Mouse (Mus musculus): Measurements from ENCODE around the gene Pars2. TPM values are rescaled to one million over a fixed set of nuclear protein-coding genes. Genes with fewer than 3 reads are reported as not detected.

The Pars2 gene
- total RNA-seq, 2 experiments from 2014 or later, result 0.84 to 1.7 TPM

DNA sequence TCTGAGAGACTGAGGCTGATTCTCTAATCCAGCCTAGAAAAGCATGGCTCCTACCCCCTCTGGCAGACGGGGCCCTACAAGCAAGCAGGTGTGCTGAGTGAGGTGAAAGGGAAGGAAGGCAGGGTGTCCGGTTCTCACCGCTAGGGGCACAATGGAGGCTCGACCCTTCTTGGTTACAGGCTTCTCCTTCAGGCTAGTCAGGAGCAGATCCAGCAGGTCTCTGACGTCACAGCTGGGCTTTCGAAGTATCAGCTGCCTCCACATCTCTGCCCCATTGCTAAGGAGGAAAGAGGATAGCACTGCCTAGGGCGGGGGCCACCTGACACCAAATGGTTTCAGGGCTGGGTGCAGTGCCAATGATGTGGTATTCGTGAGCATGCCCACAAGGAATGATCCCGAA is 49.1 kb downstream of the Pars2 start:
- ATAC-seq (replicated peaks; ENCODE audit: low FRiP score, poor library complexity, severe bottlenecking), result no peak

DNA sequence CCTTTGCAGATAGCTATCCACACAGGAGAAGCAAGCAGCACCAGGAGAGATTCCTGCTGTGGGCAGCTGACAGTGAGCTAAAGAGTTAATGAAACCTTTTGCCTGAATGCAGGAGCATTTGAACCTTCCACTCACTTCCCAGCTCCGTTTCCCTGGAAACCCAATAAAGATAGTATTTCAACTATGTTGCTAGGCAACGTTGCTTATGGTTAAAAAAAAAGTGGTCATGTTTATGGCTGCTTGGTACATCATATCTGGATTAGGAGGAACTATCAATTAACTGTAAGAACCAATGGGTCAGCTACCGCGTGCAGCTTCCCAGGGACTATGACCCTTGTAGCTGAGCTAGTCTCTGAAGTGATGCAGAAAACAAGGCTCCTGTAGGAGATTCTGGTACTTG is 49.9 kb downstream of the Pars2 start:
- ATAC-seq (replicated peaks; ENCODE audit: low FRiP score, poor library complexity, severe bottlenecking), result no peak

DNA sequence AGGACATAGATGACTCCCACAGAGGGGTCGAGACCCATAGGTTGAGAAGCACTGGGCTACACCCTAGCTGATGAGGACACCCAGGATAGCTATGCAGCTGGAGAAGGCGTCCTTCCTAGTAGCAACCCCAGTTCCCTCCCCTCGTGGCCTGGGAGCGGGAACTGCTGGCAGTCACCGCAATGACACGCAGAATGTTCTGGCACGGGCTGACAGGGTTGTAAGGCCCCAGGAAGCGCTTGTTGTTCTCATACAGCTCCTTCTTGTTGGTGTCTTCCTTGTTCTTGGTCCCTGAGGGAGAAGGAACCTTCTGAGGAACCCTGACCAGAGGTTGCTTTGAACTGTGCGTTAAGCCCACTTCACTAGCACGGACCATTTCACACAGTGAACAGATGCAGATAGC is 53.1 kb downstream of the Pars2 start:
- ATAC-seq (replicated peaks; ENCODE audit: low FRiP score, poor library complexity, severe bottlenecking), result no peak

DNA sequence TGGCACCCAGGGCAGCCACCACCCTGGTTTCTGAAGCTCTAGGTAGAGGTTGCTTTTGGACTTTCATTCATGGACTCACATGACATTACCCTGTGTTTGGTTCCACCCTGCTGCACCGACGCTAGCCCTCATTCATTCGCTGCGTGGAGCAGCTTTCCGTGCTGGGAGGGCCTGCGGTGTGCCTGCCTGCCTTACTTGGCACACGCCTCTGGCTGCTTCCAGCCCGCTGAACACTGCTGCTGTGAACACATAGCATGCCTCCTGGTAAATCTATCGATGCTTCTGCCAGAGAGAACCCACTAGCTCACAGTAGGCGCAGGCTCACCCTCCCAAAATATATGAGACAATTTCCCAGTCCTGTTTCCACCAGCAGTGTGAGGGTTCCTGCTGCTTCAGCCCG is 53.5 kb downstream of the Pars2 start:
- ATAC-seq (replicated peaks; ENCODE audit: low FRiP score, poor library complexity, severe bottlenecking), result no peak

Other genes starting within 250 kb of the Pars2 start
- not detected in 2 replicates for gene Pcsk9, start 186.7 kb upstream of the Pars2 start, total RNA-seq (2015; ENCODE audit: low replicate concordance)
- gene Pcsk9, start 186.7 kb upstream of the Pars2 start, total RNA-seq (2017; ENCODE audit: low replicate concordance), result not detected in 2 replicates
- gene Bsnd, start 158.8 kb upstream of the Pars2 start, total RNA-seq (2015; ENCODE audit: low replicate concordance), result not detected in 2 replicates
- not detected in 2 replicates for gene Bsnd, start 158.8 kb upstream of the Pars2 start, total RNA-seq (2017; ENCODE audit: low replicate concordance)
- 2.2 and 6.7 TPM in 2 replicates for gene Dhcr24, start 90.0 kb upstream of the Pars2 start, total RNA-seq (2015; ENCODE audit: low replicate concordance)
- gene Dhcr24, start 90.0 kb upstream of the Pars2 start, total RNA-seq (2017; ENCODE audit: low replicate concordance), result 1.9 and 3.1 TPM in 2 replicates
- not detected in 2 replicates for gene Lexm, start 33.8 kb upstream of the Pars2 start, total RNA-seq (2015; ENCODE audit: low replicate concordance)
- gene Lexm, start 33.8 kb upstream of the Pars2 start, total RNA-seq (2017; ENCODE audit: low replicate concordance), result not detected in 2 replicates
- not detected in 2 replicates for gene Ttc22, start 28.6 kb upstream of the Pars2 start, total RNA-seq (2015; ENCODE audit: low replicate concordance)
- gene Ttc22, start 28.6 kb upstream of the Pars2 start, total RNA-seq (2017; ENCODE audit: low replicate concordance), result not detected in 2 replicates
- 17.2 and 25.9 TPM in 2 replicates for gene Ttc4, start 27.9 kb downstream of the Pars2 start, total RNA-seq (2015; ENCODE audit: low replicate concordance)
- 39.9 and 50.4 TPM in 2 replicates for gene Ttc4, start 27.9 kb downstream of the Pars2 start, total RNA-seq (2017; ENCODE audit: low replicate concordance)
- gene Mroh7, start 79.9 kb downstream of the Pars2 start, total RNA-seq (2015; ENCODE audit: low replicate concordance), result not detected in 2 replicates
- gene Mroh7, start 79.9 kb downstream of the Pars2 start, total RNA-seq (2017; ENCODE audit: low replicate concordance), result not detected in 2 replicates
- not detected in 2 replicates for gene Fam151a, start 82.8 kb downstream of the Pars2 start, total RNA-seq (2015; ENCODE audit: low replicate concordance)
- gene Fam151a, start 82.8 kb downstream of the Pars2 start, total RNA-seq (2017; ENCODE audit: low replicate concordance), result not detected in 2 replicates
- 4.2 and 6.8 TPM in 2 replicates for gene Acot11, start 153.9 kb downstream of the Pars2 start, total RNA-seq (2015; ENCODE audit: low replicate concordance)
- 4.5 and 5.3 TPM in 2 replicates for gene Acot11, start 153.9 kb downstream of the Pars2 start, total RNA-seq (2017; ENCODE audit: low replicate concordance)